Mouse (Mus musculus): Measurements from ENCODE around the gene Rangap1. TPM values are rescaled to one million over a fixed set of nuclear protein-coding genes. Genes with fewer than 3 reads are reported as not detected.
A peak's percentile ranks its signal among the peaks of the same experiment; 100 is the strongest.

The Rangap1 gene
- total RNA-seq, 2 experiments from 2014 or later: 23.7 to 24.1 TPM

GRCm38 (mm10) chr15:81670231-81670640, 75.1 kb downstream of the Rangap1 start:
- peak; percentile 69 for TF ChIP-seq CTCF (IDR thresholded peaks at IDR 0.05)
- peak; percentile 57 for DNase-seq
- Histone ChIP-seq H3K4me3 (no peak overlapping the region), H3K27ac (no peak overlapping the region)
- intact Hi-C loops (cut with DNase I): no loop called here

DNA sequence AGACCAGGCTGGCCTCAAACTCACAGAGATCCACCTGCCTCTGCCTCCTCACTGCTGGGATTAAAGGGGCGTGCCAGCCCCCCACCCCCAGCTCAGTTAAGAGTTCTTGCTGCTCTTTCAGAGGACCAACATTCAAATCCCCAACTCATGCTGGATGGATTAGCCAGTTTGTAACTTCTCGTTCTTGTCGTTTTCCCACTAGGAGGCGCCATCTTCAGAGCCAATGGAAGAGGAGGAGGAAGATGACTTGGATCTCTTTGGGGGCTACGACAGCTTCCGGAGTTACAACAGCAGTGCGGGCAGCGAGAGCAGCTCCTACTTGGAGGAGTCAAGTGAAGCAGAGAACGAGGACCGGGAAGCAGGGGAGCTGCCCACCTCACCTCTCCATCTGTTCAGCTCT, 78.4 kb downstream of the Rangap1 start:
- TF ChIP-seq CTCF (IDR thresholded peaks at IDR 0.05): peak; percentile 10; the same call in 1 of the 2 replicates
- no peak for DNase-seq
- intact Hi-C loops (cut with DNase I): no loop called here
- Histone ChIP-seq H3K27ac (no peak overlapping the region), H3K4me3 (no peak overlapping the region)

- H3K27ac ChIP-seq: peak within 1 kb of the TSS; percentile 79
- TF ChIP-seq CTCF (IDR thresholded peaks at IDR 0.05): peak; percentile 30
- intact Hi-C loops (cut with DNase I): no loop called here
- DNase-seq: peak; percentile 96
- H3K4me3 ChIP-seq: peak within 1 kb of the TSS; percentile 84
Observed at GRCm38 (mm10) chr15:81663697-81664561, 81.4 kb downstream of the Rangap1 start, which contains the start of gene L3mbtl2. Gene L3mbtl2 (plus strand): TSS chr15:81663889.

DNA sequence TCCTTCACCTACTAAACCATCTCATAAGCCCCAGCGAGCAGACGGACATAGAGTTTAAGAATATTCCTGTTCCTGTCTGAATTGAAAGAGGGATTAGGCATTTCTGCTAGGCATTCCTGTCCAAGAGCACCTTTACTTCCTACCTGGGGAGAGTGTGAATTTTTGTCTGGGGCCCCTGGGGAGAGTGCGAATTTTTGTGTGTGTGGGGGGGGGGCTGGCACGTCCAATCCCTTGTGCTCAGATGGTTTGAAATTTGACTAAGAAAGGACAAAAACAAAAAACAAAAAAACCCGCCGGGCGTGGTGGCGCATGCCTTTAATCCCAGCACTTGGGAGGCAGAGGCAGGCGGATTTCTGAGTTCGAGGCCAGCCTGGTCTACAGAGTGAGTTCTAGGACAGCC, 82.0 kb downstream of the Rangap1 start:
- TF ChIP-seq CTCF (IDR thresholded peaks at IDR 0.05): no peak
- intact Hi-C loops (cut with DNase I): no loop called here
- DNase-seq: no peak
- H3K27ac ChIP-seq: peak overlapping the region; percentile 79; the same call in 1 of the 2 replicates
- H3K4me3 ChIP-seq: peak overlapping the region; percentile 84

DNA sequence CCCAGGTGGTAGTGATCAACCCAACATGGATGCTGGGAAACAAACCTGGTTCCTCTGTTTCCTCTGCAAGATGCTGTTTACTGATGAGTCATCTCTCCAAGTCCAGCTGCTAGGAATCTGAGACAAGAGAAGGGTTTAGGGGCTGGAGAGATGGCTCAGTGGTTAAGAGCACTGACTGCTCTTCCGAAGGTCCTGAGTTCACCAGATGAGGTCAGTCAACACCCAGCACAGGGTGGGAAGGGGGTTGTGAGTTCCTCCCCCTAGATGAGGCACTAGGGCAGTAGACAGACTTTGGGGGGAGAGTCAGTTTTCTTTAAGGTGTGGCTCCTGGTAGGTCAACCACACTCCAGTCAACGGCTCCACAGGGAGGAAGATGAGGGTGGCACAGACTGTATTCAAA, 83.6 kb downstream of the Rangap1 start:
- no peak overlapping the region for H3K27ac ChIP-seq
- intact Hi-C loops (cut with DNase I): no loop called here
- TF ChIP-seq CTCF (IDR thresholded peaks at IDR 0.05): no peak
- DNase-seq: no peak
- no peak overlapping the region for H3K4me3 ChIP-seq

Other genes starting within 250 kb of the Rangap1 start
- 10 to 100 TPM; 37.8 to 39.5 TPM for gene Ep300, start 160.2 kb downstream of the Rangap1 start, total RNA-seq (2021)
- gene L3mbtl2, start 81.6 kb downstream of the Rangap1 start, total RNA-seq (2021): 1 to 10 TPM; 7.3 to 9.0 TPM
- gene Chadl, start 48.2 kb downstream of the Rangap1 start, total RNA-seq (2021): 1 to 10 TPM; 1.3 to 1.4 TPM
- 10 to 100 TPM; 30.2 to 34.3 TPM for gene Zc3h7b, start 473 bp downstream of the Rangap1 start, total RNA-seq (2021)
- gene Tef, start 56.9 kb upstream of the Rangap1 start, total RNA-seq (2021): 100 to 1,000 TPM; 101 to 191 TPM
- gene Tob2, start 113.3 kb upstream of the Rangap1 start, total RNA-seq (2021): 100 to 1,000 TPM; 151 to 205 TPM
- gene Phf5a, start 126.4 kb upstream of the Rangap1 start, total RNA-seq (2021): 10 to 100 TPM; 38.4 to 39.9 TPM
- 1,000 to 10,000 TPM; 1,155 to 1,439 TPM for gene Aco2, start 126.8 kb upstream of the Rangap1 start, total RNA-seq (2021)
- gene Polr3h, start 180.7 kb upstream of the Rangap1 start, total RNA-seq (2021): 1 to 10 TPM; 6.4 to 7.6 TPM
- gene Csdc2, start 191.2 kb upstream of the Rangap1 start, total RNA-seq (2021): 1 to 10 TPM; 1.6 to 2.1 TPM
- 10 to 100 TPM; 16.2 to 17.2 TPM for gene Pmm1, start 215.4 kb upstream of the Rangap1 start, total RNA-seq (2021)
- not detected for gene 1700029P11Rik, start 235.0 kb upstream of the Rangap1 start, total RNA-seq (2021)
- gene Xrcc6, start 242.3 kb upstream of the Rangap1 start, total RNA-seq (2021): 10 to 100 TPM; 23.9 to 25.4 TPM

Measured in gastrocnemius, adult 2 months (tissue).